Mouse (Mus musculus) urinary bladder, postnatal 10 days (tissue): ENCODE measurements around the gene Irf2bp2.

ENCODE experiments used
- DNase-seq: peaks from one replicate; pipeline ENCODE4 v3.0.0; 2022; ENCODE audit warnings: low spot score

Irf2bp2 gene

GRCm38 (mm10) chr8:126593889-126594480, at the start of gene Irf2bp2:
TSS of gene Irf2bp2 (minus strand) at chr8:126593986.
- peak; percentile 62 for DNase-seq

- DNase-seq, result no peak
These were observed 48.9 kb upstream of the Irf2bp2 start for GRCm38 (mm10) chr8:126642665-126643064.

- DNase-seq, result no peak
These were observed 47.9 kb upstream of the Irf2bp2 start for GRCm38 (mm10) chr8:126641568-126642295.

- no peak for DNase-seq
These were observed 45.4 kb upstream of the Irf2bp2 start for GRCm38 (mm10) chr8:126639161-126639560.

GRCm38 (mm10) chr8:126638027-126638426, 44.2 kb upstream of the Irf2bp2 start:
- DNase-seq, result no peak

GRCm38 (mm10) chr8:126634541-126635048, 40.8 kb upstream of the Irf2bp2 start:
- DNase-seq, result no peak

- DNase-seq, result no peak
These were observed 34.8 kb upstream of the Irf2bp2 start for GRCm38 (mm10) chr8:126628616-126629015.

GRCm38 (mm10) chr8:126626415-126626814, 32.6 kb upstream of the Irf2bp2 start:
- DNase-seq, result no peak

GRCm38 (mm10) chr8:126622111-126622795, 28.5 kb upstream of the Irf2bp2 start:
- DNase-seq, result no peak

- DNase-seq, result no peak
These were observed 26.9 kb upstream of the Irf2bp2 start for GRCm38 (mm10) chr8:126620721-126621120.

- DNase-seq, result no peak
These were observed 25.7 kb upstream of the Irf2bp2 start for GRCm38 (mm10) chr8:126619487-126619886.

GRCm38 (mm10) chr8:126617665-126618064, 23.9 kb upstream of the Irf2bp2 start:
- DNase-seq, result no peak

- DNase-seq, result no peak
These were observed 22.9 kb upstream of the Irf2bp2 start for GRCm38 (mm10) chr8:126616736-126617135.

- no peak for DNase-seq
These were observed 22.0 kb upstream of the Irf2bp2 start for GRCm38 (mm10) chr8:126615765-126616164.

- no peak for DNase-seq
These were observed 20.9 kb upstream of the Irf2bp2 start for GRCm38 (mm10) chr8:126614740-126615132.

- no peak for DNase-seq
These were observed 20.4 kb upstream of the Irf2bp2 start for GRCm38 (mm10) chr8:126614062-126614739.

GRCm38 (mm10) chr8:126613143-126613542, 19.4 kb upstream of the Irf2bp2 start:
- DNase-seq, result no peak

GRCm38 (mm10) chr8:126612739-126613138, 19.0 kb upstream of the Irf2bp2 start:
- DNase-seq, result no peak

GRCm38 (mm10) chr8:126610713-126611112, 16.9 kb upstream of the Irf2bp2 start:
- no peak for DNase-seq

- DNase-seq, result no peak
These were observed 15.9 kb upstream of the Irf2bp2 start for GRCm38 (mm10) chr8:126609556-126610263.

- DNase-seq, result no peak
These were observed 9.6 kb upstream of the Irf2bp2 start for GRCm38 (mm10) chr8:126603241-126603947.
